Mouse (Mus musculus): Measurements from ENCODE around the gene Nepn.
"Not testable (repeated sequence)": the region's sequence is repeated elsewhere in the genome, so short reads cannot be mapped to it uniquely, and the experiment has no call there.

The Nepn gene

GRCm38 (mm10) chr10:52388922-52389430 is at the start of gene Nepn:
TSS of gene Nepn (plus strand) at chr10:52388972.
- no peak for DNase-seq

GRCm38 (mm10) chr10:52343324-52343723 is 45.4 kb upstream of the Nepn start:
- DNase-seq: not testable (repeated sequence)

DNA sequence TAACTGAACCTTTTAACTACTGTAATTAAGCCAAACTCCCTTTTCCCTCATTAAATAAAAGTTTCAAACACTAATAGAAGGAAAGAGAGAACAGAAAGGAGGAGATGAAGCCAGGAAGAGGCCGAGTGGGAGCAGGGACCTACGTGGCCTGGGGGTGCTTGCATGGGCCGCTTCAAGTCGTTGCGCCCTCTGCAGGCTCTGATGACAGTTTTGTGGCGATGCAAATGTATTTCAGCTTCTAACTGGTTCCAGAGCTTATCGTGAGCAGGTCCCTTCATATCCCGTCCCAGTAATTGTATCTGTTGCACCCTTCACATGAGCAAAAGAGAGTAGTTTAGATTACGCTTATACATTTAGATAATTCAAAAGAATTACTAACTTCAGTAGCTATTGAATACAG is 35.6 kb upstream of the Nepn start:
- DNase-seq: no peak

GRCm38 (mm10) chr10:52358467-52358866 is 30.3 kb upstream of the Nepn start, which contains the start of gene Gm26741:
TSS of gene Gm26741 (plus strand) at chr10:52358767.
- DNase-seq: no peak

DNA sequence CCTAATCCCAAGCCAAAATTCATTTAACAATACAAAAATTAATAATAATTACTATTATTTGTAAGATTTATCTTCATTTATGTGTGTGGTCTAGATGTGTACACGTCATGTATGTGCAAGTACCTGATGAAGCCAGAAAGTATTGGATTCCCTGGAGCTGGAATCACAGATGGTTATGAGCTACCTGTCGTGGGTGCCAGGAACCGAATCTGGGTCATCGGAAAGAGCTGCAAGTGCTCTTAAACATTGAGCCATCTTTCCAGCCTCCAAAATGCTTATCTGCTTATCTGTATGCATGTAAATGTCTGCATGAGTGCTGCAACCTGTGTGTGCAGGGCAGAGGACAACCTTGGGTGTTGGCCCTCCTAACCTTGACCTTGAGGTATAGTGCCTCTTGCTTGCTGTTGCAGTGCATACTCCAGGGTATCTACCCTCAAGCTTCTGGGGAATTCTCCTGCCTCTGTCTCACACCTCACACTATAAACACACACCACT is 28.5 kb upstream of the Nepn start:
- DNase-seq: peak; percentile 58 to 66

DNA sequence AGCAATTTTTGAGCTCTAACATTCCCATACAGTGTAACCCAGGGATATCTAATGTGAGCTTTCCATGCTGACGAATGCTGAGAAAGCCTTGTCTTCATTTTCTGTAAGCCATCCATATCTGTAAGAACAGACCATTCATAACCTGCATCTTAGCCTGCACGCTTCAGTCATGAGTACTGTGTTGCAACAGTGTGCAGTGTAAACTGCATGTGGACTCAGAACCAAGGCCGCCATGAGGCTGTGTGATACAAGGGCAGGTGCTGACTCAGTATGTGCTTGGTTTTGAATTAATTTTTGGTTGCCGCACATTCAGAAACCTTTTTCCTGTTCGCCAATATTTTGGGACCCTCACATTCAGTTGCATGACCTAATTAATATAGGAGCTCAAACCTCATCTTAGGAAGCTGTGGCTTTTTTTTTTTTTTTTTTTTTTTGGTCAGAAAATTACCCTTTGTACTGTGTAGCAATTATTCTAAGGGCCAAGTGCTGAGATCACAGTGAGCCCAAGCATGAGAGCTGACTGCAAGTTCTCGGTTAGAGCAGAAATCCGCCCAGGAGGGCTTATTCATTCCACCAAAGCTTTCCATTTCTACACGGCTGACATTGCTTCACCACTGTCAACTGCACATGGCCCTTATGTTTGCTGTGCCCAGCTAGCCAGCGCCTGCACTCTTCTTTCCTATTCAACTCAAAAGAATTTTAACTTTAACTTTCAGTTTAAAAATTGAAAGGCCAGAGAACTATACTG is 27.7 kb upstream of the Nepn start:
- DNase-seq: peak in 1 of 2 experiments; percentile 15

- DNase-seq: peak; percentile 33 to 41
Measured at GRCm38 (mm10) chr10:52368376-52368775, 20.4 kb upstream of the Nepn start.

- no peak for DNase-seq
Measured at GRCm38 (mm10) chr10:52373834-52374233, 14.9 kb upstream of the Nepn start.

GRCm38 (mm10) chr10:52374651-52375050 is 14.1 kb upstream of the Nepn start:
- DNase-seq: no peak

- DNase-seq: no peak
Measured at GRCm38 (mm10) chr10:52376422-52376821, 12.3 kb upstream of the Nepn start.

GRCm38 (mm10) chr10:52377813-52378212 is 11.0 kb upstream of the Nepn start:
- DNase-seq: no peak

GRCm38 (mm10) chr10:52381321-52381801 is 7.4 kb upstream of the Nepn start:
- peak in 1 of 2 experiments; percentile 43 for DNase-seq

GRCm38 (mm10) chr10:52381845-52382591 is 6.8 kb upstream of the Nepn start, which contains the start of gene Gopc:
TSS of gene Gopc (minus strand) at chr10:52382124.
- peak; percentile 98 to 99 for DNase-seq

DNA sequence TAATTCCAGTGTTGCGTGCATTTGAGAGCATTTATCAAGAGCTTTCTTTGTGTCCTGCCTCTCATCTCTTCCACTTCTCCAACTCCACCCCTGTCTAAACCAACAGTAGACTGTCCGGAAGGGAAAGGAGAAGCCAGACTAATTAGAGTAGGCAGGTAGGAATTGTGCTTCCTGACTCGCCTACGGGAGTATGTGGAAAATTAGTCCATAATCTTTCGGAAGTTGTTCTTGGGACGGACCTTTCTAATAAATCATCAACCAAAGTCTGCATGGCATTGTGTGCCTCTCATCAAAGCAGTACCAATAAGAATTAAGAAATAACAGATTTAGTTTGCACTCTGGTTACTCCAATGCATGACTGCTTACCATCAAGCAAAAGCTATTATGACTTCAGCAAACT is 5.8 kb upstream of the Nepn start:
- DNase-seq: no peak

- no peak for DNase-seq
Measured at GRCm38 (mm10) chr10:52383522-52383921, 5.2 kb upstream of the Nepn start.

GRCm38 (mm10) chr10:52384823-52385610 is 3.8 kb upstream of the Nepn start:
- peak; percentile 61 to 70 for DNase-seq

DNA sequence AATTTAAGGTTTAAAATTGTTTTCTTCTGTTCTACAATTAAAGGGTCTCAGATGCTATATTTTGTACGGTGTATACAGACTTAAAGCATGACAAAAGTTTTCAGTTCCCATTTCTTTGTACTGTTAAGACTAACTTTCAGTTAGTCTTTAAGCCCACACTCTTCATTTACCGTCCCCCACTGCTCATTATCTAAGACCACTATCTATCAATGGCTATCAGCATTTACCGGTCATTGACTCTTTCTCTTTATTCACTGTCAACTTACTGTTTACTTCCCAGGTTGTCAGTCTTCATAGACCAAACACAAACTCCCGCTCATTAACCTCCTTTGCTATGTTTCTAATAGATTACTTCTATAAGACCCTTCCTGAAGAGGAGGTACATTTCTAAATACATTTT is 1.6 kb upstream of the Nepn start:
- no peak for DNase-seq

DNA sequence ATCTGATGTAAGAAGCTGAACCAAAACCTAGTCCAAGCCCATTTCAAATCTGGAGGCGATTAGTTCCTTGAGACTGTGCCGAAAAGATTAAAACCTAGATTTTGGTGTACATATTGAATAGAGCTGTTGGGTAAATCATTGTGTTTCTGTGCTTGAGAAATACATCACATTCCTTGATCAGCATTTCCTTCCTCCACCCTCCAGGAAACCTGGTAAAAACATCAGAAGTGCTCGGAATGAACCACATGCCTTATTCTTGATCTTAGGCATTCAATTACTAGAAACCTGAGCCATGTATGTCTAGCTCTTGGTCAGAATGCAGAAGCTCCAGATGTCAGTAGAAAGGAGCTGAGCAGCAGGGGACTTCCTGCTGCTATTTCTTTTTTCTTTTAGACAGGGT is 666 bp downstream of the Nepn start:
- DNase-seq: no peak

- DNase-seq: no peak
Measured at GRCm38 (mm10) chr10:52391208-52391607, 2.4 kb downstream of the Nepn start.

DNA sequence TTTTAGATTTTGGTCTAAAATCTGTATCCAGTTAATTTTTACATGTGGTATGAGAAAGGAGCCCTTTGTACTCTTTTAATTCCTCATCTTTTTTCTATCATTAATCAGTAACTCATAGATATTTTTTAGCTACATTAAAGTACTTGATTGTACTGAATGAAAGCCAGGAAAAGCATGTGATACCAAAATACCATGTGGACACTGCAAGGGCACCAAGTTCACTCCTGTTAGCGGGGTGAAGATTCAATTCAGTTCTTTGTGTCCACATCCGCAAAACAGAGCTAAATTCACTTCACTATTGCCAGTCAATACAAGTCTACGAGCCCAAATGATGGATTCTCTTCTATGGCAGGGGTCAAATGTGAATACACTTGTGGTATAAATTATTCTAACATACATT is 7.9 kb downstream of the Nepn start:
- DNase-seq: no peak

- DNase-seq: no peak
Measured at GRCm38 (mm10) chr10:52398715-52399114, 9.9 kb downstream of the Nepn start.

- DNase-seq: no peak
Measured at GRCm38 (mm10) chr10:52399722-52400121, 10.9 kb downstream of the Nepn start.

DNA sequence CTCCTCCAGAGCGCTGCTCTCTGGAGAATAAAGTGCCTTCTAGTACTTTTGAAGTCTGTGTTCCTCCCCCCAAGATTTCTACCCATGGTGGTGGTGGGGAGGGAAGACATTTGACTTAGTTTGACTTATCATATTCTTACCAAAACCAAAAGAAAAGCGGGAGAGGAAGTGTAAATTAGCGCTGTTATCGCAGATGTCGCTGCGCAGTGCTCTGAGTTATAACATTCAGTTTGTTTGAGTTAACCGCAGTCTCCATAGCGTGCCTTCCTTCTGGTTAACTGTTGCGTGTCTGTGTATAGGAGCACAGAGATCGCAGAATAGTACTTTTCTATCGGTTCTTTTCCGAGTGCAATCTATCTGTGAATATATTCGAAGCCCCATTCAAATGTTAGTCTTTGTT is 16.4 kb downstream of the Nepn start:
- DNase-seq: no peak
